Mouse (Mus musculus) embryonic facial prominence, embryonic 11.5 days (tissue): ENCODE data around the gene Prrt2. TPM values are rescaled to one million over a fixed set of nuclear protein-coding genes. Genes with fewer than 3 reads are reported as not detected.
A peak's percentile ranks its signal among the peaks of the same experiment; 100 is the strongest.

Experiments used
- ATAC-seq: fragments of 200-750 bp; cut with Nextera tagmentation; replicated peaks from 2 replicates; pipeline ENCODE4 v1.8.0; 2017; ENCODE audit warnings: low read depth; ENCODE audit not compliant: insufficient number of reproducible peaks, low FRiP score, low TSS enrichment
- DNase-seq: peaks from one replicate; pipeline ENCODE4 v3.0.0-alpha.2; 2015; ENCODE audit warnings: low spot score
- H3K27ac ChIP-seq: fragments of 300-500 bp; sonication (generic); replicated peaks from 2 replicates; pipeline ENCODE4 v1.5.1; 2014; ENCODE audit warnings: mild to moderate bottlenecking, low read depth, low read length, control low read depth
- H3K27me3 ChIP-seq: fragments of 300-500 bp; sonication (generic); 2 replicates; pipeline ENCODE4 v1.6.1; 2014; ENCODE audit warnings: mild to moderate bottlenecking, low read length, moderate library complexity, mixed read lengths; ENCODE audit not compliant: control insufficient read depth, insufficient read depth
- H3K36me3 ChIP-seq: fragments of 300-500 bp; sonication (generic); replicated peaks from 2 replicates; pipeline ENCODE4 v1.6.1; 2014; ENCODE audit warnings: low read depth, mild to moderate bottlenecking, low read length, moderate library complexity, mixed read lengths; ENCODE audit not compliant: control insufficient read depth, insufficient read depth
- H3K4me1 ChIP-seq: fragments of 300-500 bp; sonication (generic); 2 replicates; pipeline ENCODE4 v1.6.1; 2014; ENCODE audit warnings: low read length, mixed read lengths; ENCODE audit not compliant: control insufficient read depth, insufficient read depth
- H3K4me2 ChIP-seq: fragments of 300-500 bp; sonication (generic); 2 replicates; pipeline ENCODE4 v1.6.1; 2014; ENCODE audit warnings: low read depth, mild to moderate bottlenecking, control low read depth, low read length, moderate library complexity
- H3K4me3 ChIP-seq: fragments of 300-500 bp; sonication (generic); 2 replicates; pipeline ENCODE4 v1.5.1; 2014; ENCODE audit warnings: low read depth, low read length, control low read depth
- H3K9ac ChIP-seq: fragments of 300-500 bp; sonication (generic); replicated peaks from 2 replicates; pipeline ENCODE4 v1.6.1; 2014; ENCODE audit warnings: mild to moderate bottlenecking, control low read depth, low read length
- H3K9me3 ChIP-seq: fragments of 300-500 bp; sonication (generic); replicated peaks from 2 replicates; pipeline ENCODE4 v1.6.1; 2016; ENCODE audit warnings: mild to moderate bottlenecking, low read length, inconsistent platforms, mixed read lengths; ENCODE audit not compliant: control insufficient read depth
- WGBS: fragments of 180-500 bp; shearing (Covaris S2); extraction: QIAGEN DNeasy Blood & Tissue Kit; methylation state at CpG from one replicate; pipeline ENCODE4 v1.1.7; 2014; 5-methylcytosine and 5-hydroxymethylcytosine counted together
- polyA plus RNA-seq: library from polyadenylated mRNA; unstranded; fragments of >200 nt; fragmentation: Nextera tagmentation; extraction: Ambion mirVana; gene quantifications from 2 replicates; pipeline ENCODE4 v1.2.1, GENCODE M21; 2014

Prrt2 gene
- polyA plus RNA-seq, 1 experiment from 2014 or later: 7.6 TPM

DNA sequence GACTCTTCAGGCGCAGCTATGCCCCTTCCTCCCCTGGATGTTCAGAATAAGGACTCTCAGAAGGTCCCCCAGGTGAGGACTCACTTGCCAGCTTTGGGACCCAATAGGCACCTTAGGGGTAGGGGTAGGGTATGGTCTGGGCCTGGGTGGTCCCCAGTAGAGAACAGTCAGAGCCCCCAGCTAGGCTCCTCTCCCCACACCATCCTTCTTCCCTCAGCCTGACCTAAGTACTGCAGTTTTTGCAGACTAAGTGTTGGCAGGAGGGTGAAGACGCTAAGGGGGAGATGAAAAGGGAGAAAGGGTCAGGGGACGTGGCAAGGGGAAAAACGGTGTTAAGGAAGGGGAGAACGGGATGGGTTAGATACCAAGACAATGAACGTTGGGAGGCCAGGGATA, 3.1 kb downstream of the Prrt2 start:
- Histone ChIP-seq H3K27me3 (no peaks in the 10 kb centered on the region), H3K9ac (peak overlapping the region; percentile 29), H3K4me2 (no peak overlapping the region), H3K36me3 (peaks cover 4% of the 10 kb centered on the region), H3K9me3 (no peaks in the 10 kb centered on the region), H3K4me3 (no peak overlapping the region), H3K27ac (no peak overlapping the region; the same call in 1 of the 2 replicates), H3K4me1 (peaks cover 15% of the 10 kb centered on the region)
- ATAC-seq (no peak), DNase-seq (no peak)
- WGBS: 59% methylated on average over 6 of the region's 6 CpGs

DNA sequence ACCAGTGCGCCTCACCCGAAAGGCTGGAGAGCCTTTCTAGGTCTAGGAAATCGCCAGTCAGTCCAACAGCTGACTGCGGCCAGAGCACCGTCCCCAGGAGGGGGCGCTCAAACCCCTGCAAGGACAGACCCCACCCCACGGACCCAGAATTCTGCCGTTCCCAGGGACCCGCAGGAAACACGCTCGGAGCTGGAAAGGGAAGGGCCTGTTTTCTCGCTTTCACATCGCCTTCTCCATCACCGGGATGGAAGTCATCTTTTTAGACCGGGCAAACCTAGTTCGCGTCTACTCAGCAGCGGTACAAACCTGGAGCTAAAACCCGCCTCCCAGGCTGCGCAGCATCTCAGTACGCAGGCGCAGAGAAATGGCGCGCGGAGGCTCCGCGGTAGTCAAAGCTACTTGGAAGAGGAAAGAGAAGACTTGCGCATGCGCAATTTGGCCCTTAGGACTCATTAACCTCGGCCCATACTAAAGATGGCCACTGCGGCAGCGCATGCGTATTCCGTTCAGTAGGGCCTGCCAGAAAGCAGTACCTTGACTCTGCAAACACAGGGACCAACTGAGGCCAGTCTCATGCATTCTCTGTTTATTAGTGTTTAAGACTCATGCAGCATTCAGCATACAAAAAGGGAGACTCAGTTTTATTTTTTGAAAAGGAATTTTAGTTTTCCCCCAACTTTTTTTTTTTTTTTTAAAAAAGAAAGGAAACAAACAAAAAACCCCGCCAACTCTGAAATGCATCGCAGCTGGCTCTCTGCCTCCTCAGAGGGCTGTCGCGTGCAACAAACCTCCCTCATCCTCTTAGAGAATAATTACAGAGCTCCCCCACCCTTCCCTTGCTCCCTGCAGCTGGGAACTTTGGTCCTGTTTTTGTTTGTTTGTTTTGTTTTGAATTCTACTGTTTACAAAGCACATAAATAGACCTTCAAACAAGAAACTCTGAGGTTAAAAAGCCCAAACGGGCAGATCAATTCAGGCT, 3.8 kb downstream of the Prrt2 start, which contains the start of gene Pagr1a:
Pagr1a (minus strand) TSS at position 382 of the 979 bp plus-strand sequence.
- Histone ChIP-seq H3K4me3 (peak within 1 kb of the TSS; percentile 66), H3K27ac (peak within 1 kb of the TSS; percentile 88), H3K27me3 (no peaks in the 10 kb centered on the region), H3K4me2 (peak within 1 kb of the TSS; percentile 85), H3K4me1 (peaks cover 13% of the 10 kb centered on the region), H3K36me3 (peaks cover 4% of the 10 kb centered on the region), H3K9me3 (no peaks in the 10 kb centered on the region), H3K9ac (peak within 1 kb of the TSS; percentile 87)
- ATAC-seq (peak; percentile 69), DNase-seq (peak; percentile 100)
- 4% methylated on average over 39 of the region's 39 CpGs for WGBS

DNA sequence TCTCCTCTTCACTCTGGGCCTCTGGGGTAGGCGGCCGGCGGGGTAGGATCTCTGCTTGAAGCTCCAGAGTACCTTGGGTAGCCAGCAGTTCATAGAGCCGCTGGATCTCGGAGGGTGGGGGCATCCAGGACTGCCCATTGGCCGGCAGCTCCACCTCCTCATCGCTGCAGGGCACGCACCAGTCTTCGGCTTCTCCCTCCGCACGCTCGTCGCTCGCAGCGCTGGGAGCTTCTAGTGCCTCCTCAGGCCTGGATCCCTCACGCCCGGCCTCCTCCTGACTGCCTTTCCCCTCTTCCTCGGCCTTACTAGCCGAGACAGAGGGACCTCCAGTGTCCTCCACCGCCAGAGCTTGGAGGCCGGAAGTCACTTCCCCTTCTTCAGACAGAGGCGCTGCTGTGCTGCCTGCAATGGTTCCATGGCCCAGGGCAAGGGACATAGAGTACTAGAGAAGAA, 4.5 kb downstream of the Prrt2 start:
- H3K9ac ChIP-seq: peak overlapping the region; percentile 87
- H3K27me3 ChIP-seq: no peaks in the 10 kb centered on the region
- peaks cover 4% of the 10 kb centered on the region for H3K36me3 ChIP-seq
- ATAC-seq (peak; percentile 32), DNase-seq (no peak)
- peak overlapping the region; percentile 66 for H3K4me3 ChIP-seq
- no peaks in the 10 kb centered on the region for H3K9me3 ChIP-seq
- peak overlapping the region; percentile 88 for H3K27ac ChIP-seq
- WGBS: 0% methylated on average over 22 of the region's 22 CpGs
- H3K4me2 ChIP-seq: peak overlapping the region; percentile 85
- peaks cover 13% of the 10 kb centered on the region for H3K4me1 ChIP-seq

DNA sequence TGATC, 4.7 kb downstream of the Prrt2 start, which contains the start of gene Pagr1b:
Pagr1b (minus strand) TSS at position 4 of the 5 bp plus-strand sequence.
- Histone ChIP-seq H3K27ac (peak within 1 kb of the TSS; percentile 88), H3K4me3 (peak within 1 kb of the TSS; percentile 66), H3K4me2 (peak within 1 kb of the TSS; percentile 85), H3K9ac (peak within 1 kb of the TSS; percentile 87), H3K4me1 (peaks cover 13% of the 10 kb centered on the region), H3K9me3 (no peaks in the 10 kb centered on the region), H3K27me3 (no peaks in the 10 kb centered on the region), H3K36me3 (peaks cover 4% of the 10 kb centered on the region)
- no peak for ATAC-seq
- DNase-seq: no peak

DNA sequence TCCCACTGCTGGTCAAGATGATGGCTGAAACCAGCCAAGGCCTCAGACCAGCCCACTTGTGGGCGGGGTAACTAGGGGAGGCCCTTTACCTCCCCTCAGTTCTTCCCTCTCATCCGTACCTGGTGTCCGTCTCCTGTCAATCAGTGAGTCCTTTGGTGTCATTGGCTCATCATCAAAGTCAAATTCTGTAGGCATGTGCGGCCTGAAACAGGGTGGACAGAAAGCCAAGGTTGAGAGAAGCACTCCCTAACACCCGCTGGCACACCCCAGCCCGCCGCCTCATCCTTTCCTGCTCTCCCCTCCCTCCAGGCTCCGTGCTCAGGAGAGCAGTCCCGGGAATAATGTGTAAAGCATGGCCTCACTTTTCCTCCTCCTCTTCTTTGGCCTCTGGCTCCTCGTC, 4.9 kb downstream of the Prrt2 start:
- ATAC-seq: peak; percentile 15; the same call in 1 of the 2 replicates
- Histone ChIP-seq H3K36me3 (peaks cover 4% of the 10 kb centered on the region), H3K9me3 (no peaks in the 10 kb centered on the region), H3K9ac (peak overlapping the region; percentile 87), H3K27me3 (no peaks in the 10 kb centered on the region), H3K4me3 (peak overlapping the region; percentile 66), H3K27ac (peak overlapping the region; percentile 88), H3K4me2 (peak overlapping the region; percentile 85), H3K4me1 (peaks cover 13% of the 10 kb centered on the region)
- peak; percentile 61 for DNase-seq
- WGBS: 2% methylated on average over 10 of the region's 10 CpGs

DNA sequence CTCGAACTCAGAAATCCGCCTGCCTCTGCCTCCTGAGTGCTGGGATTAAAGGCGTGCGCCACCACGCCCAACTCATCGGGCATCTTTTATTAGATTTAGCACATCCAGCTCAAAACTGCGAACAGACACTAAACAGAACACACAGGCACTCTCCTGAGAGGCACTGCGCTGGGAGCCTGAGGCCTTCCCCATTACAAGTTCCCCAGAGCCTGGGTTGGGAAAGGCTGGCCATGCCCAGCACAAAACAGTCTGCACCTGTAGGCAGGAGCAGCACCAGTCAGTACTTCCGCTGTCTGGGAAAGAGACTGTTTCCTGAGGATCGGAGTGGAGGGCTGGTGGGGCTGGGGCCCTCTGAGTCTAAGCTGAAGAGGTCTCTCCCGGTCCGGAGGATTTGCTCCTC, 6.0 kb downstream of the Prrt2 start:
- Histone ChIP-seq H3K4me3 (no peak overlapping the region), H3K27me3 (no peaks in the 10 kb centered on the region), H3K36me3 (peaks cover 4% of the 10 kb centered on the region), H3K27ac (no peak overlapping the region), H3K4me1 (peaks cover 11% of the 10 kb centered on the region), H3K4me2 (peak overlapping the region; percentile 85; the same call in 1 of the 2 replicates), H3K9me3 (no peaks in the 10 kb centered on the region), H3K9ac (peak overlapping the region; percentile 22; the same call in 1 of the 2 replicates)
- ATAC-seq (no peak), DNase-seq (no peak)
- WGBS: 92% methylated on average over 12 of the region's 12 CpGs

DNA sequence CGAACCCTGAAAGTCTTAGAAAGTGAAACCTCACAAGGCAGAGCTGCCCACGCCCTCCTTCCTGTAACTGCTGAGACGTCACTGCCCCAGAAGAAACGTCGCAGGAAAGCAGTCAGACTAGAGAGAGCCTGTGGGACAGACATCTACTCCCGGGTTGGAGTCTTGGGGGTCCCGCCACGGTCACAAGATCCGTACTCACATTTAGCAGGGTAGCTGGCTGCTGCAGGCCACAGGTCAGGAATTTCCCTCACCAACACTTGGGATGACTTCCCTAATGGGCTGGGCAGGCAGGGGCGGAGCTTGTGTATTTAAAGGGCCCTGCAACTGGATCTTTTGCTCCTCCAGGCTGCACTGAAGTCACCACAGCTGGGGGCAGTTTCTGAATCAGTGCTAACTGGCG, 6.7 kb downstream of the Prrt2 start, which contains the start of gene Mvp:
Mvp (minus strand) TSS at position 302 of the 400 bp plus-strand sequence.
- ATAC-seq: no peak
- Histone ChIP-seq H3K4me3 (peak within 1 kb of the TSS; percentile 18), H3K4me2 (peak within 1 kb of the TSS; percentile 85), H3K9ac (peak within 1 kb of the TSS; percentile 41), H3K27ac (no peak within 1 kb of the TSS), H3K36me3 (peaks cover 4% of the 10 kb centered on the region), H3K27me3 (no peaks in the 10 kb centered on the region), H3K9me3 (no peaks in the 10 kb centered on the region), H3K4me1 (peaks cover 11% of the 10 kb centered on the region; the same call in 1 of the 2 replicates)
- WGBS: 45% methylated on average over 11 of the region's 11 CpGs
- peak; percentile 54 for DNase-seq

DNA sequence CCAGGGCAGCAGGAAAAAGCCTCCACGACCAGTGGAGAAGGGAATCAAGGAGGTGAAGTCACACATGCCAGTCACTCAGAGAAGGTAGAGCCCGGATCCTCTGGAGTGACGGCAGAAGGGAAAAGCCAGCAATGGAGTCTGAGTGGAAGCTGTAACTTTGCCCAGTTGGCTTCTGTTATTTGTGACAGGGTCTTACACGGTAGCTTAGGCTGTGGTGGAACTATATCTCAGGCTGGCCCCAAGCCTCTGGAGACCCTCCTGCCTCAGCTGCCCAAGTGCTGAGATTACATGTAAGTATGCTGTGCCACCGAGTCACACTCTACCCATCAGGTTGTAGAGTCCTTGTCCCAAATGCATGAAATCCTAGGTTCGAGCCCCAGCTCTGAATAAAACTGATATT, 7.6 kb downstream of the Prrt2 start:
- ATAC-seq (no peak), DNase-seq (no peak)
- H3K9ac ChIP-seq: no peak overlapping the region
- H3K4me1 ChIP-seq: peaks cover 11% of the 10 kb centered on the region; the same call in 1 of the 2 replicates
- no peak overlapping the region for H3K4me2 ChIP-seq
- WGBS: 97% methylated on average over 6 of the region's 6 CpGs
- peaks cover 4% of the 10 kb centered on the region for H3K36me3 ChIP-seq
- no peaks in the 10 kb centered on the region for H3K27me3 ChIP-seq
- no peaks in the 10 kb centered on the region for H3K9me3 ChIP-seq
- no peak overlapping the region for H3K4me3 ChIP-seq
- no peak overlapping the region for H3K27ac ChIP-seq
